Mouse (Mus musculus): ENCODE measurements around the gene Rps13. TPM values are rescaled to one million over a fixed set of nuclear protein-coding genes. Genes with fewer than 3 reads are reported as not detected.
A peak's percentile ranks its signal among the peaks of the same experiment; 100 is the strongest.

The Rps13 gene
- polyA plus RNA-seq, 1 experiment from 2014 or later: 471 TPM

- WGBS: 9% methylated on average over 15 of the region's 16 CpGs
- peak overlapping the region; percentile 63; the same call in 1 of the 2 replicates for H3K9ac ChIP-seq (ENCODE audit: low read depth, low read length)
These were observed 25.4 kb downstream of the Rps13 start for GRCm38 (mm10) chr7:116308632-116308991.

GRCm38 (mm10) chr7:116307871-116308631 lies 25.9 kb downstream of the Rps13 start, which contains the start of gene Plekha7:
TSS of gene Plekha7 (minus strand) at chr7:116308376.
- peak; percentile 85 for ATAC-seq
- Histone ChIP-seq H3K4me2 (replicated peaks; ENCODE audit: low read depth) (peak within 1 kb of the TSS; percentile 96), H3K27ac (ENCODE audit: low read depth, low read length) (peak within 1 kb of the TSS; percentile 86), H3K4me3 (ENCODE audit: low read depth, low read length) (peak within 1 kb of the TSS; percentile 82), H3K9me3 (ENCODE audit: control insufficient read depth) (no peaks in the 10 kb centered on the region), H3K4me1 (replicated peaks; ENCODE audit: control insufficient read depth, insufficient read depth, low read length) (0 out of 2 replicates have a peak, but pooled peaks cover 4% of the 10 kb centered on the region), H3K27me3 (replicated peaks; ENCODE audit: control insufficient read depth, insufficient read depth, low read length) (no peaks in the 10 kb centered on the region), H3K36me3 (ENCODE audit: control insufficient read depth, insufficient read depth) (no peaks in the 10 kb centered on the region), H3K9ac (ENCODE audit: low read depth, low read length) (peak within 1 kb of the TSS; percentile 63)
- WGBS: under 1% methylated on average over 65 of the region's 65 CpGs
- TF ChIP-seq CTCF (IDR thresholded peaks at IDR 0.05; ENCODE audit: low read depth): no peak

More at GRCm38 (mm10) chr7:116308632-116308991, 25.4 kb downstream of the Rps13 start:
- ATAC-seq: peak; percentile 85
- Histone ChIP-seq H3K27ac (ENCODE audit: low read depth, low read length) (peak overlapping the region; percentile 86), H3K36me3 (ENCODE audit: control insufficient read depth, insufficient read depth) (no peaks in the 10 kb centered on the region), H3K9me3 (ENCODE audit: control insufficient read depth) (no peaks in the 10 kb centered on the region), H3K4me3 (ENCODE audit: low read depth, low read length) (peak overlapping the region; percentile 82), H3K4me2 (replicated peaks; ENCODE audit: low read depth) (peak overlapping the region; percentile 96), H3K4me1 (replicated peaks; ENCODE audit: control insufficient read depth, insufficient read depth, low read length) (0 out of 2 replicates have a peak, but pooled peaks cover 4% of the 10 kb centered on the region), H3K27me3 (replicated peaks; ENCODE audit: control insufficient read depth, insufficient read depth, low read length) (no peaks in the 10 kb centered on the region)
- TF ChIP-seq CTCF (IDR thresholded peaks at IDR 0.05; ENCODE audit: low read depth): no peak

GRCm38 (mm10) chr7:116307099-116307870 lies 26.7 kb downstream of the Rps13 start:
- H3K36me3 ChIP-seq (ENCODE audit: control insufficient read depth, insufficient read depth): no peaks in the 10 kb centered on the region
- no peaks in the 10 kb centered on the region for H3K27me3 ChIP-seq (replicated peaks; ENCODE audit: control insufficient read depth, insufficient read depth, low read length)
- under 1% methylated on average over 63 of the region's 63 CpGs for WGBS
- peak overlapping the region; percentile 96 for H3K4me2 ChIP-seq (replicated peaks; ENCODE audit: low read depth)
- TF ChIP-seq CTCF (IDR thresholded peaks at IDR 0.05; ENCODE audit: low read depth): no peak
- H3K4me1 ChIP-seq (replicated peaks; ENCODE audit: control insufficient read depth, insufficient read depth, low read length): 0 out of 2 replicates have a peak, but pooled peaks cover 4% of the 10 kb centered on the region
- H3K9ac ChIP-seq (ENCODE audit: low read depth, low read length): peak overlapping the region; percentile 63
- H3K27ac ChIP-seq (ENCODE audit: low read depth, low read length): peak overlapping the region; percentile 86
- no peaks in the 10 kb centered on the region for H3K9me3 ChIP-seq (ENCODE audit: control insufficient read depth)
- ATAC-seq: peak; percentile 41
- peak overlapping the region; percentile 82 for H3K4me3 ChIP-seq (ENCODE audit: low read depth, low read length)

GRCm38 (mm10) chr7:116306601-116307000 lies 27.4 kb downstream of the Rps13 start:
- WGBS: 29% methylated on average over 5 of the region's 5 CpGs
- ATAC-seq: no peak
- Histone ChIP-seq H3K27me3 (replicated peaks; ENCODE audit: control insufficient read depth, insufficient read depth, low read length) (no peaks in the 10 kb centered on the region), H3K9ac (ENCODE audit: low read depth, low read length) (no peak overlapping the region), H3K4me1 (replicated peaks; ENCODE audit: control insufficient read depth, insufficient read depth, low read length) (0 out of 2 replicates have a peak, but pooled peaks cover 4% of the 10 kb centered on the region), H3K4me2 (replicated peaks; ENCODE audit: low read depth) (peak overlapping the region; percentile 96), H3K4me3 (ENCODE audit: low read depth, low read length) (peak overlapping the region; percentile 82), H3K9me3 (ENCODE audit: control insufficient read depth) (no peaks in the 10 kb centered on the region), H3K36me3 (ENCODE audit: control insufficient read depth, insufficient read depth) (no peaks in the 10 kb centered on the region), H3K27ac (ENCODE audit: low read depth, low read length) (no peak overlapping the region)
- no peak for TF ChIP-seq CTCF (IDR thresholded peaks at IDR 0.05; ENCODE audit: low read depth)

GRCm38 (mm10) chr7:116301661-116302311 lies 32.2 kb downstream of the Rps13 start:
- Histone ChIP-seq H3K27me3 (replicated peaks; ENCODE audit: control insufficient read depth, insufficient read depth, low read length) (no peaks in the 10 kb centered on the region), H3K36me3 (ENCODE audit: control insufficient read depth, insufficient read depth) (no peaks in the 10 kb centered on the region), H3K27ac (ENCODE audit: low read depth, low read length) (peak overlapping the region; percentile 50), H3K4me3 (ENCODE audit: low read depth, low read length) (no peak overlapping the region), H3K4me1 (replicated peaks; ENCODE audit: control insufficient read depth, insufficient read depth, low read length) (0 out of 2 replicates have a peak, but pooled peaks cover 5% of the 10 kb centered on the region), H3K9me3 (ENCODE audit: control insufficient read depth) (no peaks in the 10 kb centered on the region), H3K4me2 (replicated peaks; ENCODE audit: low read depth) (no peak overlapping the region), H3K9ac (ENCODE audit: low read depth, low read length) (no peak overlapping the region)
- peak; percentile 66 for ATAC-seq
- 43% methylated on average over 5 of the region's 5 CpGs for WGBS
- TF ChIP-seq CTCF (IDR thresholded peaks at IDR 0.05; ENCODE audit: low read depth): no peak

Data from intestine, postnatal 0 days (tissue).